Mouse (Mus musculus) heart, embryonic 10.5 days (tissue): ENCODE data around the gene Prkg2. TPM values are rescaled to one million over a fixed set of nuclear protein-coding genes. Genes with fewer than 3 reads are reported as not detected.
A peak's percentile ranks its signal among the peaks of the same experiment; 100 is the strongest.

Experiments
- DNase-seq: peaks from one replicate; pipeline ENCODE4 v3.0.0-alpha.2; 2017; ENCODE audit warnings: low spot score
- H3K27ac ChIP-seq: fragments of 300-500 bp; sonication (generic); 2 replicates; pipeline ENCODE4 v1.5.1; 2016; ENCODE audit warnings: mild to moderate bottlenecking
- H3K27me3 ChIP-seq: fragments of 300-500 bp; sonication (generic); 2 replicates; pipeline ENCODE4 v1.6.1; 2016; ENCODE audit warnings: mild to moderate bottlenecking; ENCODE audit not compliant: poor library complexity, insufficient read depth, severe bottlenecking
- H3K36me3 ChIP-seq: fragments of 300-500 bp; sonication (generic); 2 replicates; pipeline ENCODE4 v1.6.1; 2016; ENCODE audit warnings: mild to moderate bottlenecking, moderate library complexity
- H3K4me1 ChIP-seq: fragments of 300-500 bp; sonication (generic); 2 replicates; pipeline ENCODE4 v1.6.1; 2016; ENCODE audit warnings: mild to moderate bottlenecking
- H3K4me3 ChIP-seq: fragments of 300-500 bp; sonication (generic); 2 replicates; pipeline ENCODE4 v1.5.1; 2016; ENCODE audit warnings: mild to moderate bottlenecking, moderate library complexity
- H3K9me3 ChIP-seq: fragments of 300-500 bp; sonication (generic); 2 replicates; pipeline ENCODE4 v1.6.1; 2016; ENCODE audit warnings: mild to moderate bottlenecking, moderate library complexity
- WGBS: fragments of 180-500 bp; shearing (Covaris S2); methylation state at CpG from one replicate; pipeline ENCODE4 v1.1.7; 2016; 5-methylcytosine and 5-hydroxymethylcytosine counted together
- polyA plus RNA-seq: library from polyadenylated mRNA; unstranded; fragments of >200 nt; fragmentation: Nextera tagmentation; extraction: Ambion mirVana; gene quantifications from 2 replicates; pipeline ENCODE4 v1.2.1, GENCODE M21; 2016

Gene Prkg2
- 0.62 and 0.83 TPM in 2 replicates for polyA plus RNA-seq

GRCm38 (mm10) chr5:99036596-99037441 is at the start of gene Prkg2:
Prkg2 (minus strand) TSS chr5:99037351.
- H3K27me3 ChIP-seq = peaks cover 63% of the 10 kb centered on the region
- no peaks in the 10 kb centered on the region for H3K36me3 ChIP-seq
- H3K27ac ChIP-seq = peak within 1 kb of the TSS; percentile 82
- no peak for DNase-seq
- peaks cover 15% of the 10 kb centered on the region; the same call in 1 of the 2 replicates for H3K4me1 ChIP-seq
- under 1% methylated on average over 83 of the region's 94 CpGs for WGBS
- no peaks in the 10 kb centered on the region for H3K9me3 ChIP-seq
- peak within 1 kb of the TSS; percentile 85 for H3K4me3 ChIP-seq

- Histone ChIP-seq H3K4me1 (no peaks in the 10 kb centered on the region), H3K36me3 (no peaks in the 10 kb centered on the region), H3K9me3 (no peaks in the 10 kb centered on the region), H3K4me3 (no peak overlapping the region), H3K27me3 (no peaks in the 10 kb centered on the region), H3K27ac (no peak overlapping the region)
- 48% methylated on average over 5 of the region's 5 CpGs for WGBS
- DNase-seq = no peak
Observed at GRCm38 (mm10) chr5:99083955-99084354, 46.8 kb upstream of the Prkg2 start.

GRCm38 (mm10) chr5:99078375-99078774 is 41.2 kb upstream of the Prkg2 start:
- no peak overlapping the region for H3K4me3 ChIP-seq
- H3K36me3 ChIP-seq = no peaks in the 10 kb centered on the region
- no peak overlapping the region for H3K27ac ChIP-seq
- 65% methylated on average over 2 of the region's 2 CpGs for WGBS
- H3K9me3 ChIP-seq = no peaks in the 10 kb centered on the region
- no peak for DNase-seq
- H3K27me3 ChIP-seq = no peaks in the 10 kb centered on the region
- H3K4me1 ChIP-seq = no peaks in the 10 kb centered on the region

GRCm38 (mm10) chr5:99068391-99068790 is 31.2 kb upstream of the Prkg2 start:
- Histone ChIP-seq H3K4me3 (no peak overlapping the region), H3K9me3 (no peaks in the 10 kb centered on the region), H3K27me3 (no peaks in the 10 kb centered on the region), H3K4me1 (no peaks in the 10 kb centered on the region), H3K36me3 (no peaks in the 10 kb centered on the region), H3K27ac (no peak overlapping the region)
- no peak for DNase-seq
- WGBS = 91% methylated on average over 2 of the region's 2 CpGs

- Histone ChIP-seq H3K4me3 (no peak overlapping the region), H3K4me1 (no peaks in the 10 kb centered on the region), H3K27me3 (no peaks in the 10 kb centered on the region), H3K27ac (no peak overlapping the region), H3K36me3 (no peaks in the 10 kb centered on the region), H3K9me3 (no peaks in the 10 kb centered on the region)
- no peak for DNase-seq
Observed at GRCm38 (mm10) chr5:99062582-99062981, 25.4 kb upstream of the Prkg2 start.

GRCm38 (mm10) chr5:99039021-99039420 is 1.9 kb upstream of the Prkg2 start:
- Histone ChIP-seq H3K4me3 (no peak overlapping the region), H3K9me3 (no peaks in the 10 kb centered on the region), H3K36me3 (no peaks in the 10 kb centered on the region), H3K4me1 (peaks cover 15% of the 10 kb centered on the region; the same call in 1 of the 2 replicates), H3K27me3 (peaks cover 63% of the 10 kb centered on the region), H3K27ac (no peak overlapping the region)
- 89% methylated on average over 6 of the region's 6 CpGs for WGBS
- no peak for DNase-seq

GRCm38 (mm10) chr5:99037442-99037811 is 276 bp upstream of the Prkg2 start:
- peak overlapping the region; percentile 85 for H3K4me3 ChIP-seq
- H3K27ac ChIP-seq = no peak overlapping the region; the same call in 1 of the 2 replicates
- 2% methylated on average over 9 of the region's 9 CpGs for WGBS
- no peaks in the 10 kb centered on the region for H3K36me3 ChIP-seq
- no peak for DNase-seq
- peaks cover 15% of the 10 kb centered on the region; the same call in 1 of the 2 replicates for H3K4me1 ChIP-seq
- no peaks in the 10 kb centered on the region for H3K9me3 ChIP-seq
- peaks cover 63% of the 10 kb centered on the region for H3K27me3 ChIP-seq

GRCm38 (mm10) chr5:99035961-99036360 is 1.2 kb downstream of the Prkg2 start:
- H3K4me3 ChIP-seq = peak overlapping the region; percentile 85
- H3K27me3 ChIP-seq = peaks cover 63% of the 10 kb centered on the region
- no peaks in the 10 kb centered on the region for H3K9me3 ChIP-seq
- no peak for DNase-seq
- H3K36me3 ChIP-seq = no peaks in the 10 kb centered on the region
- no peak overlapping the region for H3K27ac ChIP-seq
- 46% methylated on average over 9 of the region's 9 CpGs for WGBS
- H3K4me1 ChIP-seq = peaks cover 15% of the 10 kb centered on the region; the same call in 1 of the 2 replicates

GRCm38 (mm10) chr5:99031551-99032149 is 5.5 kb downstream of the Prkg2 start:
- Histone ChIP-seq H3K27ac (no peak overlapping the region), H3K4me3 (no peak overlapping the region), H3K36me3 (no peaks in the 10 kb centered on the region), H3K4me1 (peaks cover 6% of the 10 kb centered on the region; the same call in 1 of the 2 replicates), H3K9me3 (no peaks in the 10 kb centered on the region), H3K27me3 (peaks cover 25% of the 10 kb centered on the region)
- no peak for DNase-seq
- WGBS = 53% methylated on average over 6 of the region's 6 CpGs

GRCm38 (mm10) chr5:99026343-99026742 is 10.8 kb downstream of the Prkg2 start:
- H3K4me1 ChIP-seq = no peaks in the 10 kb centered on the region
- H3K9me3 ChIP-seq = no peaks in the 10 kb centered on the region
- no peak overlapping the region for H3K27ac ChIP-seq
- H3K27me3 ChIP-seq = no peaks in the 10 kb centered on the region
- no peak overlapping the region for H3K4me3 ChIP-seq
- DNase-seq = no peak
- 66% methylated on average over 3 of the region's 3 CpGs for WGBS
- no peaks in the 10 kb centered on the region for H3K36me3 ChIP-seq

GRCm38 (mm10) chr5:99019709-99020108 is 17.4 kb downstream of the Prkg2 start:
- Histone ChIP-seq H3K9me3 (no peaks in the 10 kb centered on the region), H3K27me3 (no peaks in the 10 kb centered on the region; the same call in 1 of the 2 replicates), H3K36me3 (no peaks in the 10 kb centered on the region), H3K4me1 (no peaks in the 10 kb centered on the region), H3K27ac (no peak overlapping the region), H3K4me3 (no peak overlapping the region)
- no peak for DNase-seq
- WGBS = 87% methylated on average over 6 of the region's 6 CpGs

GRCm38 (mm10) chr5:99015140-99015539 is 22.0 kb downstream of the Prkg2 start:
- no peaks in the 10 kb centered on the region for H3K9me3 ChIP-seq
- 74% methylated on average over 3 of the region's 3 CpGs for WGBS
- H3K27ac ChIP-seq = no peak overlapping the region
- no peak overlapping the region for H3K4me3 ChIP-seq
- no peaks in the 10 kb centered on the region for H3K4me1 ChIP-seq
- H3K36me3 ChIP-seq = no peaks in the 10 kb centered on the region
- DNase-seq = no peak
- no peaks in the 10 kb centered on the region; the same call in 1 of the 2 replicates for H3K27me3 ChIP-seq

- 81% methylated on average over 14 of the region's 14 CpGs for WGBS
- Histone ChIP-seq H3K36me3 (no peaks in the 10 kb centered on the region), H3K4me3 (no peak overlapping the region), H3K9me3 (no peaks in the 10 kb centered on the region), H3K4me1 (no peaks in the 10 kb centered on the region), H3K27ac (no peak overlapping the region), H3K27me3 (no peaks in the 10 kb centered on the region; the same call in 1 of the 2 replicates)
- DNase-seq = no peak
Observed at GRCm38 (mm10) chr5:99010448-99011151, 26.6 kb downstream of the Prkg2 start.
